Mouse (Mus musculus): Measurements from ENCODE around the gene Crabp2. TPM values are rescaled to one million over a fixed set of nuclear protein-coding genes. Genes with fewer than 3 reads are reported as not detected.
A peak's percentile ranks its signal among the peaks of the same experiment; 100 is the strongest.

The Crabp2 gene
- polyA plus RNA-seq, 1 experiment from 2014 or later, result 667 TPM

GRCm38 (mm10) chr3:87945781-87946540 is 2.5 kb upstream of the Crabp2 start:
- Histone ChIP-seq H3K36me3 (peaks cover 18% of the 10 kb centered on the region), H3K4me1 (replicated peaks) (peaks cover 62% of the 10 kb centered on the region), H3K27ac (peak overlapping the region; percentile 96), H3K9ac (replicated peaks) (peak overlapping the region; percentile 40; the same call in 1 of the 2 replicates), H3K4me3 (replicated peaks) (peak overlapping the region; percentile 15; the same call in 1 of the 2 replicates), H3K27me3 (no peaks in the 10 kb centered on the region), H3K9me3 (no peaks in the 10 kb centered on the region), H3K4me2 (peak overlapping the region; percentile 82)
- WGBS, result 8% methylated on average over 12 of the region's 12 CpGs
- no peak for ATAC-seq (ENCODE audit: insufficient number of reproducible peaks, insufficient read depth, low FRiP score, low TSS enrichment, low read depth)

- peak overlapping the region; percentile 40; the same call in 1 of the 2 replicates for H3K9ac ChIP-seq (replicated peaks)
- no peaks in the 10 kb centered on the region for H3K27me3 ChIP-seq
- ATAC-seq (ENCODE audit: insufficient number of reproducible peaks, insufficient read depth, low FRiP score, low TSS enrichment, low read depth), result no peak
- H3K36me3 ChIP-seq, result peaks cover 12% of the 10 kb centered on the region
- H3K9me3 ChIP-seq, result no peaks in the 10 kb centered on the region
- peak overlapping the region; percentile 96 for H3K27ac ChIP-seq
- H3K4me2 ChIP-seq, result peak overlapping the region; percentile 82
- 9% methylated on average over 1 of the region's 1 CpGs for WGBS
- peak overlapping the region; percentile 68; the same call in 1 of the 2 replicates for H3K4me3 ChIP-seq (replicated peaks)
- H3K4me1 ChIP-seq (replicated peaks), result peaks cover 68% of the 10 kb centered on the region
These were observed 2.0 kb upstream of the Crabp2 start for GRCm38 (mm10) chr3:87946541-87946860.

GRCm38 (mm10) chr3:87947056-87947810 is 1.2 kb upstream of the Crabp2 start:
- H3K9me3 ChIP-seq, result no peaks in the 10 kb centered on the region
- H3K4me2 ChIP-seq, result peak overlapping the region; percentile 82
- peak overlapping the region; percentile 68 for H3K4me3 ChIP-seq (replicated peaks)
- H3K27me3 ChIP-seq, result no peaks in the 10 kb centered on the region
- ATAC-seq (ENCODE audit: insufficient number of reproducible peaks, insufficient read depth, low FRiP score, low TSS enrichment, low read depth), result no peak
- peaks cover 11% of the 10 kb centered on the region for H3K36me3 ChIP-seq
- H3K27ac ChIP-seq, result peak overlapping the region; percentile 96
- 2% methylated on average over 26 of the region's 26 CpGs for WGBS
- H3K9ac ChIP-seq (replicated peaks), result peak overlapping the region; percentile 78
- H3K4me1 ChIP-seq (replicated peaks), result peaks cover 75% of the 10 kb centered on the region

- Histone ChIP-seq H3K4me1 (replicated peaks) (peaks cover 81% of the 10 kb centered on the region), H3K9ac (replicated peaks) (peak overlapping the region; percentile 78), H3K27me3 (no peaks in the 10 kb centered on the region), H3K36me3 (peaks cover 12% of the 10 kb centered on the region), H3K27ac (peak overlapping the region; percentile 96), H3K4me3 (replicated peaks) (peak overlapping the region; percentile 68), H3K9me3 (no peaks in the 10 kb centered on the region), H3K4me2 (peak overlapping the region; percentile 82)
- ATAC-seq (ENCODE audit: insufficient number of reproducible peaks, insufficient read depth, low FRiP score, low TSS enrichment, low read depth), result no peak
- WGBS, result under 1% methylated on average over 17 of the region's 17 CpGs
These were observed 661 bp upstream of the Crabp2 start for GRCm38 (mm10) chr3:87947811-87948199.

- ATAC-seq (ENCODE audit: insufficient number of reproducible peaks, insufficient read depth, low FRiP score, low TSS enrichment, low read depth), result peak; percentile 39
- no peaks in the 10 kb centered on the region for H3K27me3 ChIP-seq
- peak overlapping the region; percentile 82 for H3K4me2 ChIP-seq
- no peaks in the 10 kb centered on the region for H3K9me3 ChIP-seq
- WGBS, result under 1% methylated on average over 16 of the region's 16 CpGs
- H3K4me1 ChIP-seq (replicated peaks), result peaks cover 76% of the 10 kb centered on the region
- peaks cover 28% of the 10 kb centered on the region for H3K36me3 ChIP-seq
- peak overlapping the region; percentile 68 for H3K4me3 ChIP-seq (replicated peaks)
- peak overlapping the region; percentile 96 for H3K27ac ChIP-seq
- peak overlapping the region; percentile 78 for H3K9ac ChIP-seq (replicated peaks)
These were observed 944 bp downstream of the Crabp2 start for GRCm38 (mm10) chr3:87949266-87949954.

GRCm38 (mm10) chr3:87949955-87950515 is 1.6 kb downstream of the Crabp2 start:
- 3% methylated on average over 13 of the region's 13 CpGs for WGBS
- no peaks in the 10 kb centered on the region for H3K27me3 ChIP-seq
- H3K9ac ChIP-seq (replicated peaks), result peak overlapping the region; percentile 78
- H3K4me1 ChIP-seq (replicated peaks), result peaks cover 70% of the 10 kb centered on the region
- peak overlapping the region; percentile 68 for H3K4me3 ChIP-seq (replicated peaks)
- no peaks in the 10 kb centered on the region for H3K9me3 ChIP-seq
- no peak for ATAC-seq (ENCODE audit: insufficient number of reproducible peaks, insufficient read depth, low FRiP score, low TSS enrichment, low read depth)
- peaks cover 34% of the 10 kb centered on the region for H3K36me3 ChIP-seq
- peak overlapping the region; percentile 96 for H3K27ac ChIP-seq
- H3K4me2 ChIP-seq, result peak overlapping the region; percentile 82

- no peaks in the 10 kb centered on the region for H3K27me3 ChIP-seq
- H3K9ac ChIP-seq (replicated peaks), result peak overlapping the region; percentile 51
- H3K4me3 ChIP-seq (replicated peaks), result peak overlapping the region; percentile 68
- H3K4me1 ChIP-seq (replicated peaks), result peaks cover 51% of the 10 kb centered on the region
- peaks cover 37% of the 10 kb centered on the region for H3K36me3 ChIP-seq
- H3K9me3 ChIP-seq, result no peaks in the 10 kb centered on the region
- ATAC-seq (ENCODE audit: insufficient number of reproducible peaks, insufficient read depth, low FRiP score, low TSS enrichment, low read depth), result no peak
- peak overlapping the region; percentile 82 for H3K4me2 ChIP-seq
- 16% methylated on average over 12 of the region's 12 CpGs for WGBS
- peak overlapping the region; percentile 79 for H3K27ac ChIP-seq
These were observed 3.5 kb downstream of the Crabp2 start for GRCm38 (mm10) chr3:87951946-87952345.

- H3K4me2 ChIP-seq, result peak overlapping the region; percentile 82
- peak overlapping the region; percentile 79 for H3K27ac ChIP-seq
- peaks cover 46% of the 10 kb centered on the region for H3K4me1 ChIP-seq (replicated peaks)
- peak overlapping the region; percentile 51 for H3K9ac ChIP-seq (replicated peaks)
- H3K27me3 ChIP-seq, result no peaks in the 10 kb centered on the region
- H3K36me3 ChIP-seq, result peaks cover 37% of the 10 kb centered on the region
- ATAC-seq (ENCODE audit: insufficient number of reproducible peaks, insufficient read depth, low FRiP score, low TSS enrichment, low read depth), result peak; percentile 12; the same call in 1 of the 2 replicates
- no peaks in the 10 kb centered on the region for H3K9me3 ChIP-seq
- 8% methylated on average over 5 of the region's 5 CpGs for WGBS
- H3K4me3 ChIP-seq (replicated peaks), result peak overlapping the region; percentile 68
These were observed 4.0 kb downstream of the Crabp2 start for GRCm38 (mm10) chr3:87952440-87952839.

- Histone ChIP-seq H3K9ac (replicated peaks) (no peak overlapping the region; the same call in 1 of the 2 replicates), H3K4me1 (replicated peaks) (peaks cover 28% of the 10 kb centered on the region), H3K27me3 (0 out of 2 replicates have a peak, but pooled peaks cover 2% of the 10 kb centered on the region), H3K9me3 (no peaks in the 10 kb centered on the region), H3K4me3 (replicated peaks) (no peak overlapping the region), H3K4me2 (no peak overlapping the region), H3K27ac (peak overlapping the region; percentile 47; the same call in 1 of the 2 replicates), H3K36me3 (peaks cover 23% of the 10 kb centered on the region)
- WGBS, result 0% methylated on average over 1 of the region's 1 CpGs
- ATAC-seq (ENCODE audit: insufficient number of reproducible peaks, insufficient read depth, low FRiP score, low TSS enrichment, low read depth), result no peak
These were observed 9.6 kb downstream of the Crabp2 start for GRCm38 (mm10) chr3:87958056-87958455.

GRCm38 (mm10) chr3:87958476-87958875 is 10.0 kb downstream of the Crabp2 start:
- Histone ChIP-seq H3K9me3 (no peaks in the 10 kb centered on the region), H3K36me3 (peaks cover 19% of the 10 kb centered on the region), H3K4me1 (replicated peaks) (peaks cover 27% of the 10 kb centered on the region), H3K27me3 (0 out of 2 replicates have a peak, but pooled peaks cover 2% of the 10 kb centered on the region), H3K9ac (replicated peaks) (no peak overlapping the region; the same call in 1 of the 2 replicates), H3K4me2 (no peak overlapping the region), H3K27ac (peak overlapping the region; percentile 47; the same call in 1 of the 2 replicates), H3K4me3 (replicated peaks) (no peak overlapping the region)
- 10% methylated on average over 4 of the region's 4 CpGs for WGBS
- no peak for ATAC-seq (ENCODE audit: insufficient number of reproducible peaks, insufficient read depth, low FRiP score, low TSS enrichment, low read depth)

All from limb, embryonic 12.5 days (tissue).